Comparison of ENCODE assay signal across 14 mouse cellular contexts in genomic region chr10:78005791-78006438, GRCm38 (mm10). TPM values are rescaled to one million over a fixed set of nuclear protein-coding genes. Genes with fewer than 3 reads are reported as not detected.
DNase-seq lines count a peak whose midpoint lies in the region; ATAC-seq lines count a peak whose summit lies in the region.
"Had no signal": no experiment of that assay in that cellular context is flagged by ENCODE, and none has a peak within 500 bp of the region (broad histone marks: within the 10 kb centered on the region; RNA-seq: fewer than 3 reads in every experiment).

No protein-coding gene starts in this region.

- ATAC-seq in heart, embryonic 16.5 days (replicated peaks; ENCODE audit: extremely low read depth, insufficient read depth, low FRiP score), result no peak
- no peak for ATAC-seq in neural tube, embryonic 13.5 days (ENCODE audit: low read depth)
- no peak for ATAC-seq in neural tube, embryonic 15.5 days (ENCODE audit: low FRiP score)
- no peak for ATAC-seq in stomach, embryonic 16.5 days (ENCODE audit: insufficient read depth, low FRiP score)

- no peak overlapping the region for H3K4me3 ChIP-seq in heart, embryonic 16.5 days (ENCODE audit: low read length)
- H3K4me3 ChIP-seq in neural tube, embryonic 13.5 days, result no peak overlapping the region
- no peak overlapping the region for H3K4me3 ChIP-seq in neural tube, embryonic 15.5 days (replicated peaks)
- no peak overlapping the region for H3K4me3 ChIP-seq in stomach, embryonic 16.5 days (replicated peaks; ENCODE audit: low read length)
- H3K4me3 ChIP-seq: heart, embryonic 15.5 days had no signal

- no peak for DNase-seq in heart, postnatal 25 days (ENCODE audit: low spot score)
- peak; percentile 22 to 35 for DNase-seq in kidney, postnatal 36 days
- no peak for DNase-seq in urinary bladder, postnatal 36 days (ENCODE audit: low spot score in 2 of 2)
- DNase-seq in spleen, adult 18-20 months, result no peak
- DNase-seq: right cerebral cortex, postnatal 14 days; thymus, adult 2 months had no signal

- no peaks in the 10 kb centered on the region for H3K9me3 ChIP-seq in heart, embryonic 16.5 days (replicated peaks; ENCODE audit: control insufficient read depth, low read length)
- H3K9me3 ChIP-seq in neural tube, embryonic 13.5 days, result no peaks in the 10 kb centered on the region
- no peaks in the 10 kb centered on the region for H3K9me3 ChIP-seq in neural tube, embryonic 15.5 days (replicated peaks)
- H3K9me3 ChIP-seq in stomach, embryonic 16.5 days (replicated peaks; ENCODE audit: control insufficient read depth, low read length), result no peaks in the 10 kb centered on the region
- H3K9me3 ChIP-seq: heart, embryonic 15.5 days had no signal

- H3K9ac ChIP-seq in heart, embryonic 16.5 days (ENCODE audit: low read length), result 0 out of 2 replicates have a peak overlapping the region, but pooled peaks have one; percentile 13
- H3K9ac ChIP-seq in neural tube, embryonic 13.5 days, result peak overlapping the region; percentile 90; the same call in 1 of the 2 replicates
- no peak overlapping the region for H3K9ac ChIP-seq in neural tube, embryonic 15.5 days (replicated peaks)
- peak overlapping the region; percentile 86 for H3K9ac ChIP-seq in stomach, embryonic 16.5 days (ENCODE audit: low read length)
- H3K9ac ChIP-seq: heart, embryonic 15.5 days had no signal

- H3K27ac ChIP-seq in heart, embryonic 16.5 days (ENCODE audit: low read length), result no peak overlapping the region
- H3K27ac ChIP-seq in neural tube, embryonic 13.5 days (replicated peaks), result no peak overlapping the region
- H3K27ac ChIP-seq in neural tube, embryonic 15.5 days (replicated peaks), result no peak overlapping the region
- H3K27ac ChIP-seq in stomach, embryonic 16.5 days (ENCODE audit: low read length), result peak overlapping the region; percentile 22; the same call in 1 of the 2 replicates
- H3K27ac ChIP-seq: macrophage had no signal

- H3K27me3 ChIP-seq in heart, embryonic 16.5 days (ENCODE audit: control insufficient read depth, insufficient read depth, low read length), result no peaks in the 10 kb centered on the region
- H3K27me3 ChIP-seq in neural tube, embryonic 13.5 days, result no peaks in the 10 kb centered on the region
- H3K27me3 ChIP-seq in neural tube, embryonic 15.5 days (replicated peaks), result no peaks in the 10 kb centered on the region
- H3K27me3 ChIP-seq in stomach, embryonic 16.5 days (ENCODE audit: control insufficient read depth, insufficient read depth, low read length), result no peaks in the 10 kb centered on the region
- H3K27me3 ChIP-seq: heart, embryonic 15.5 days had no signal

- peaks cover 34% of the 10 kb centered on the region for H3K4me1 ChIP-seq in heart, embryonic 16.5 days (ENCODE audit: control insufficient read depth, insufficient read depth, low read length)
- peaks cover 33% of the 10 kb centered on the region for H3K4me1 ChIP-seq in neural tube, embryonic 13.5 days (replicated peaks)
- H3K4me1 ChIP-seq in neural tube, embryonic 15.5 days, result peaks cover 43% of the 10 kb centered on the region
- peaks cover 43% of the 10 kb centered on the region for H3K4me1 ChIP-seq in stomach, embryonic 16.5 days (ENCODE audit: control insufficient read depth, insufficient read depth, low read length)

- no peak overlapping the region for H3K4me2 ChIP-seq in heart, embryonic 16.5 days (ENCODE audit: low read depth, low read length)
- no peak overlapping the region for H3K4me2 ChIP-seq in neural tube, embryonic 13.5 days
- H3K4me2 ChIP-seq in neural tube, embryonic 15.5 days, result no peak overlapping the region
- H3K4me2 ChIP-seq in stomach, embryonic 16.5 days (ENCODE audit: low read depth, low read length), result peak overlapping the region; percentile 14; the same call in 1 of the 2 replicates

- H3K36me3 ChIP-seq in heart, embryonic 16.5 days (ENCODE audit: control insufficient read depth, insufficient read depth), result peaks cover 16% of the 10 kb centered on the region
- peaks cover 20% of the 10 kb centered on the region for H3K36me3 ChIP-seq in neural tube, embryonic 13.5 days
- peaks cover 24% of the 10 kb centered on the region for H3K36me3 ChIP-seq in neural tube, embryonic 15.5 days
- no peaks in the 10 kb centered on the region; the same call in 1 of the 2 replicates for H3K36me3 ChIP-seq in stomach, embryonic 16.5 days (ENCODE audit: control insufficient read depth, insufficient read depth, low read length)

- WGBS in heart, embryonic 16.5 days, result 83% methylated on average over 4 of the region's 4 CpGs
- 90% methylated on average over 4 of the region's 4 CpGs for WGBS in neural tube, embryonic 13.5 days
- 88% methylated on average over 4 of the region's 4 CpGs for WGBS in neural tube, embryonic 15.5 days
- 85% methylated on average over 4 of the region's 4 CpGs for WGBS in stomach, embryonic 16.5 days

- intact Hi-C loops in heart, postnatal 25 days (cut with DNase I), result no loop called here

RNA-seq across cellular contexts. Expression of gene Pfkl, which starts 4.0 kb away (rescaled TPM):
- polyA plus RNA-seq in heart, embryonic 16.5 days (2015; fragmentation: Nextera tagmentation; extraction: Ambion mirVana), result 203 and 219 TPM in 2 replicates
- total RNA-seq in heart, postnatal 25 days (2021), result 100 to 1,000 TPM; 106 to 115 TPM
- polyA plus RNA-seq in neural tube, embryonic 13.5 days (2015; fragmentation: Nextera tagmentation; extraction: Ambion mirVana), result 90.8 and 99.0 TPM in 2 replicates
- 112 and 133 TPM in 2 replicates for polyA plus RNA-seq in neural tube, embryonic 15.5 days (2015; fragmentation: Nextera tagmentation; extraction: Ambion mirVana)
- polyA plus RNA-seq in stomach, embryonic 16.5 days (2015; fragmentation: Nextera tagmentation; extraction: Ambion mirVana), result 195 and 225 TPM in 2 replicates

RNA-seq across cellular contexts. Expression of gene 1810043G02Rik, which starts 27.6 kb away (rescaled TPM):
- polyA plus RNA-seq in heart, embryonic 16.5 days (2015; fragmentation: Nextera tagmentation; extraction: Ambion mirVana), result 19.4 and 20.9 TPM in 2 replicates
- 10 to 100 TPM in 1 of 2 experiments, 1 to 10 TPM in 1; 9.7 to 11.1 TPM for total RNA-seq in heart, postnatal 25 days (2021)
- 36.8 and 37.4 TPM in 2 replicates for polyA plus RNA-seq in neural tube, embryonic 13.5 days (2015; fragmentation: Nextera tagmentation; extraction: Ambion mirVana)
- polyA plus RNA-seq in neural tube, embryonic 15.5 days (2015; fragmentation: Nextera tagmentation; extraction: Ambion mirVana), result 48.5 and 51.5 TPM in 2 replicates
- polyA plus RNA-seq in stomach, embryonic 16.5 days (2015; fragmentation: Nextera tagmentation; extraction: Ambion mirVana), result 24.8 and 25.2 TPM in 2 replicates

RNA-seq across cellular contexts. Expression of gene Trpm2, which starts 35.6 kb away (rescaled TPM):
- polyA plus RNA-seq in heart, embryonic 16.5 days (2015; fragmentation: Nextera tagmentation; extraction: Ambion mirVana), result 2.6 and 3.4 TPM in 2 replicates
- under 1 TPM; 0.55 to 0.56 TPM for total RNA-seq in heart, postnatal 25 days (2021)
- 4.1 and 4.9 TPM in 2 replicates for polyA plus RNA-seq in neural tube, embryonic 13.5 days (2015; fragmentation: Nextera tagmentation; extraction: Ambion mirVana)
- 8.1 and 9.5 TPM in 2 replicates for polyA plus RNA-seq in neural tube, embryonic 15.5 days (2015; fragmentation: Nextera tagmentation; extraction: Ambion mirVana)
- polyA plus RNA-seq in stomach, embryonic 16.5 days (2015; fragmentation: Nextera tagmentation; extraction: Ambion mirVana), result 1.1 and 1.5 TPM in 2 replicates

RNA-seq across cellular contexts. Expression of gene Dnmt3l, which starts 35.8 kb away (rescaled TPM):
- polyA plus RNA-seq in heart, embryonic 16.5 days (2015; fragmentation: Nextera tagmentation; extraction: Ambion mirVana), result 0.13 TPM in 1 of 2 replicates, not detected in the other
- under 1 TPM in 1 of 2 experiments, not detected in 1; 0.22 TPM for total RNA-seq in heart, postnatal 25 days (2021)
- polyA plus RNA-seq in neural tube, embryonic 13.5 days (2015; fragmentation: Nextera tagmentation; extraction: Ambion mirVana), result not detected in 2 replicates
- 0.09 TPM in 1 of 2 replicates, not detected in the other for polyA plus RNA-seq in neural tube, embryonic 15.5 days (2015; fragmentation: Nextera tagmentation; extraction: Ambion mirVana)
- 0.56 and 0.63 TPM in 2 replicates for polyA plus RNA-seq in stomach, embryonic 16.5 days (2015; fragmentation: Nextera tagmentation; extraction: Ambion mirVana)
- total RNA-seq: left cerebral cortex, postnatal 36 days had no signal
- polyA plus RNA-seq: heart, embryonic 15.5 days had no signal

RNA-seq across cellular contexts. Expression of gene Aire, which starts 37.5 kb away (rescaled TPM):
- 1.3 and 3.0 TPM in 2 replicates for polyA plus RNA-seq in heart, embryonic 16.5 days (2015; fragmentation: Nextera tagmentation; extraction: Ambion mirVana)
- total RNA-seq in heart, postnatal 25 days (2021), result not detected
- 0.10 and 0.18 TPM in 2 replicates for polyA plus RNA-seq in neural tube, embryonic 13.5 days (2015; fragmentation: Nextera tagmentation; extraction: Ambion mirVana)
- polyA plus RNA-seq in neural tube, embryonic 15.5 days (2015; fragmentation: Nextera tagmentation; extraction: Ambion mirVana), result 0.18 and 2.5 TPM in 2 replicates
- polyA plus RNA-seq in stomach, embryonic 16.5 days (2015; fragmentation: Nextera tagmentation; extraction: Ambion mirVana), result 0.15 and 0.20 TPM in 2 replicates
- total RNA-seq: common myeloid progenitor, adult 5-6 weeks had no signal
- polyA plus RNA-seq: macrophage had no signal

Comparison
In these comparisons a context has a peak if more than half of its experiments do, and no peak if none do; other contexts are left out.
1. DNase-seq: peak in kidney, postnatal 36 days (2 of 2); none in heart, postnatal 25 days (single experiment), urinary bladder, postnatal 36 days (0 of 2) and spleen, adult 18-20 months (0 of 2).